Mouse (Mus musculus): ENCODE results near the gene Fat1.

Fat1 gene

DNA sequence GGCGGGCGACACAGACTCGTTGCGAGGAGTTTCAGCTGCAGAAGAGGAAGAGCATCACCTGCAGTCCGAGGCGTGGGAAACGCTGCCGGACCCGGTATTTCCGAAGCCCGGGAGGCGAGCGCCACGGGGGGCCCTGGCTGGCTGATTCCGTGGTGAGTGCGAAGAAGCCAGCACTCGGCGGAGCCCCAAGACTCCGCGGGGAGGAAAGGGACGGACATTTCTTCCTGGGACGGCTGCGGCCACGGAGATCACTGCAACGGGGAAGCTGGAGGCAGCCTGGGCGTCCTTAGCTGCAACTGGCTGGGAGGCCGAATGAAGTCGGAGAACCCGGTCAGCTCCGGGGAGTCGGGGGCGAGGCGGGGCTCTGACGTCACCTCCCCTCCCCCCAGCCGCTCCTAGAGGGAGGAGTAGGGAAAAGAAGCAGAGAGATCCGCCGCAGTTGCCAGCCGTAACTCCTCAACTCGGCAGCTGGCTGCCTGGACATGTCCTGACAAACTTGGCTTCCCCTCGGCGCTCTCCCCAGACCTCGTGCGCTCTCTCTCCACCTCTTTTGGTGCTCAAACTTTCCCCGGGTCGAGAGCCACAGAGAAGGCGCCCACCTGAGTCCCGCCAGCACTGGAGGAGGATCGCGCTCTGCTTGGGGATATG, at the start of gene Fat1:
Gene Fat1 (plus strand): TSS at position 598 of the 648 bp plus-strand sequence.
- DNase-seq (ENCODE audit: low spot score in 2 of 2): peak; percentile 90 to 93

GRCm38 (mm10) chr8:44894626-44895025, 40.6 kb upstream of the Fat1 start:
- DNase-seq (ENCODE audit: low spot score in 2 of 2): no peak

- DNase-seq (ENCODE audit: low spot score in 2 of 2): no peak
Observed at GRCm38 (mm10) chr8:44899575-44899991, 35.7 kb upstream of the Fat1 start.

GRCm38 (mm10) chr8:44911126-44911903, 23.9 kb upstream of the Fat1 start:
- DNase-seq (ENCODE audit: low spot score in 2 of 2): no peak

DNA sequence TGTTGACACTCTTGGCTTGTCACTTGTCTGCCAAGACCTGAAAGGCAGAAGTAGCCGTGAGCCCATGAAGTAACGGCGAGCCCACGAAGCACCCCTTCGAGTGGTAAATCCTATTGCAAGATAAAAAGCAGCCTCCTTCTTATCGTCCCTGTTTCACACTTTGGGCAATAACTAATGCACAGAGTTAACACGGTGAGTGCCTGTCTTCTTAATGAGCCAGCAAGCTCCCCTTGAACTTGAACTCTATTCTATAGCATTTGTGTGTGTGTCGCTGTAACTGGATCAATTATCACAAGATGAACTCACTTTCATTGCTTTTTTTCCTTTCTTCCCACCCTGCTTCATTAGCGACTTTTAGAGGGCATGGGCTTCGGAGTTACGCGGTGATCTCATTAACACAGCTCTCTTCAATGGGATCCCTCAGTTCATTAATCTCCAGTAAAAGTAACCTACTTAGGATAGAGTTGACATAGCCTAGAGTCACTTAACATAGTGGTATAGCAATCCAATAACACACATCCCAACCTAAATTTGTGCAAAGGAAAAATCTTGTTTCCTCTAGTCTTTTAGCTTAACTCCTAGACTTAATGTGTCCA, 15.7 kb upstream of the Fat1 start:
- no peak for DNase-seq (ENCODE audit: low spot score in 2 of 2)

DNA sequence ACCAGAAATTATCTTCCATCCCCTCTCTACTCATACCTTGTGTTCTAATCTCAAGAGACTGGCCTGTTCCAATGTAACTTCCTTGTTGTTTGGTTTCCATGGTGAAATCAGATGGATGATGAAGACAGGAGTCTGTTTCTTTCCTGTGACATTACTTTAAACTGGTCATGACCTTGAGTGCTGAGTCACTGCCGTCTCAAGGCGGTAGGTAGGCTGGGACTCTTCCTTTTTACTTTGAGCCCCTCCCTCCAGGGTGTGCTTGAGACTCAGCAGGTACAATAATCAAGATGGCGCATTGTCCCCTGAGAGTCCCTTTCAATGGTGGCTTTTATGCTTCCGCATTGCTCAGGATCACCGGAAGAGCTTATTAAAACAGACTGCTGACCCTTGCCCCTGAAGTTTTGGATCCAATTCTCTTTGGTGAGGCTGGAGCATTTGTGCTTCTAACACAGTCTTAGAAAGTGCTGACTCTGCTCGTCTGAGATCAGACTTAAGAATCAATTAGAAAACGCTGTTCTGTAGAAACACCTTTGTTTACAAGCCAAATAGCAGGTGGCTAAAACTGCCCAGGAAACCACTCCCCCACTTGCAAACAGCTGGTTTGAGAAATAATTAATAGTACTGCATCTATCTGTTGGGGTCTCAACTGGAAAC, 14.7 kb upstream of the Fat1 start:
- DNase-seq (ENCODE audit: low spot score in 2 of 2): no peak

- DNase-seq (ENCODE audit: low spot score in 2 of 2): no peak
Observed at GRCm38 (mm10) chr8:44924995-44925394, 10.3 kb upstream of the Fat1 start.

GRCm38 (mm10) chr8:44930058-44930457, 5.2 kb upstream of the Fat1 start:
- no peak for DNase-seq (ENCODE audit: low spot score in 2 of 2)

- DNase-seq (ENCODE audit: low spot score in 2 of 2): no peak
Observed at GRCm38 (mm10) chr8:44932546-44933342, 2.5 kb upstream of the Fat1 start.

DNA sequence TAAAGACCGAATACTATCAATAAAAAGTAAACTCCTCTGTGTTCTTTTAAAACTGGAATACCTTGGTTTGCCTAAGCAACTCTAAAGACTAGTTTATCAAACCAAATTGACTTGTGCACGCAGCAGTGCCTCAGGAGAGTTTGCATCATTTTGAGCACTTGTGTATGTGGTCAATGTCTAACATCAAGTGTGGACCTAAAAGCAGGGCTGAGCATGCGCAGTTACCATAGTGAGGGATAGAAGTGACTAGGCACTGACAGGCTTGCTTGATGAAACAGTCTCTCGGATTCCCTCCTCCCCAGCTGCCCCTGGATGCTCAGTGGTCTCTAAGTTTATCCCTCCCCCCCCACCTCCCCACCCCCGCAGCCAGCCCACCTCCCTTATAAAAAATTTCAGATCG, 1.8 kb upstream of the Fat1 start:
- DNase-seq (ENCODE audit: low spot score in 2 of 2): no peak

DNA sequence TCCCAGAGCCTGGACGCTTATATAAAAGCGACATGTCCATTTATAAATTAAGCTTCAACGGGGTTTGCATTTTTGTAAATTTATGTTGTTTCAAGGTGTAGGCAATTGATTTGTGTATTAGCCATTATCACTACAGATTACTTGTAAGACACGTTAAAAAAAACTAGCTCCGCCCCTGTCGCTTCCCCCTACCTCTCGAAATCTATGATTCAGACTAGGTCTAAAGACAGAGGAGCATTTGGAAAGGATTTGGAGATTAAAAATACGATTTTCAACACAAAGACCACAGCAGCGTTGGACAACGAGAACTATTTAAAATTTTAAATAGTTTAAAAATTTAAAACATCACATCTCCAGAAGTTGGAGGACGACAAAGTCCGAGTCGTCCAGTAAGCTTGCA, 831 bp upstream of the Fat1 start:
- DNase-seq (ENCODE audit: low spot score in 2 of 2): no peak

GRCm38 (mm10) chr8:44935741-44936140, 494 bp downstream of the Fat1 start:
- peak; percentile 77 to 84 for DNase-seq (ENCODE audit: low spot score in 2 of 2)

GRCm38 (mm10) chr8:44936481-44936961, 1.3 kb downstream of the Fat1 start:
- no peak for DNase-seq (ENCODE audit: low spot score in 2 of 2)

DNA sequence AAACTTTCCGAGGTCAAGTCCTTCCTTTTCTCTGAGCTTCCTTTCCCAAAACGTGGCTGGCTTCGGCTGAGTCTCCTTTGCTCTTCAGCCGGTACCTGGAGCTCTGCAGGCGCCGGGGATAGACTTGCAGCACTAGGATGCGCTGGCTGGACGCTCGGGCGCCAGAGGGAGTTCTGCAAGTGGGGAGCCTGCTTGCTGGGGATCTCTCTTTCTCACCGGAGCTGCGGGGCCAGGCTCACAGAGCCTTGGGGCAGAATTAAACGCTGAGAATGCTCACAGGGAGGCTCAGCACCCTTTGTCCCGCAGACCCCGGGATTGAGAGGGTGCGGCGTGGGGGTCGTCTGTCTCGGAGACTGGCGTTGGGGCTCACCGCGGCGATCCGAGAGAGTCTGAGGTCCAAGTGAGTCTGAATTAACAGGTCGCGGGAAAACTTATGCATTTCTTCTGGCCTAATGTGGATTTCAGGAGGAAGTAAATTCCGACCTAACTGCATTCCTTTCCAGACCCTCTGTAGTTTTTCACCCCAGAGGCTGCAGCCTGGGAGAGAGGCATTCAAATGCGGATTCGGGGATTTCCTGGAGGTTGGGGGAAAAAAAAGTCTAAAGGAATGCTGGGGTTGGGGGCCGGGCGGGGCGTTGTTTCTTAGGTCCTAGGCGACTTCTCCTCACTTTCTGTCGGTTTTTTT, 2.0 kb downstream of the Fat1 start:
- DNase-seq (ENCODE audit: low spot score in 2 of 2): peak; percentile 48 to 73

DNA sequence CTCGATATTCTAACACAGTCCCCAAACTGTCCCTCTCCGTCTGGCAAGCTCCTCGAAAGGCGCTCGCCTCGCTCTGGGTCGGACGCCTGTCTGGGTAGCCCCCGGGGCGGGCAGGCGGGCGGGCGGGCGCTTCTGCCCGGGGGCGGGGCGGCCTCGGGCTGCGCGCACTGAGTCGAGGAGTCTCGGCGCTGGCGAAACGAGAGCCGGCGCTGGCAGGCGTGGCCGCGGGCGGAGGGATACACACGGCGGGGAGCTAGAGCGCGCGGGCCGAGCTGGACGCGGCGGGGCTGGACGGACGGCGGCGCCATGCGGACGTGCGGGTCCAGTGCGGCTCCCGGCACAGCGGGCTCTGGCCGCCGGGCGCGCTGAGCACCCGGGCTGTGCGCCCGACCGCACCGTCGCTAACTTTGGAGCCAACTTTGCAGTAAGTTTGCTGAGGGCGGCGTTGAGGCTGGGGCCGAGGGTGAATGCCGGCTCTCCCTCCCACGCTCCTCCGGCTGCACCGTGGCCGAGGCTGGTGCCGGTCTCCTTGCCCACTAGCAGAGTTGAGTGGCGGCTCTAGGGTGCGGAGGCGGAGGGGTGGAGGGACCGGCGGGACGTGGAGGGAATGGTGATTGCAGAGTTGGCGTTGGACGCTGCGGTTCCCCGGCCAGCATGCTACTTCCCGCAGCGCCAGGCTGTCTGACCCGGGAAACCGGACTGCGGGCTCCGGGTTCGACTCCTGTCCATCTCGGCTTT, 2.8 kb downstream of the Fat1 start:
- peak; percentile 94 to 96 for DNase-seq (ENCODE audit: low spot score in 2 of 2)

DNA sequence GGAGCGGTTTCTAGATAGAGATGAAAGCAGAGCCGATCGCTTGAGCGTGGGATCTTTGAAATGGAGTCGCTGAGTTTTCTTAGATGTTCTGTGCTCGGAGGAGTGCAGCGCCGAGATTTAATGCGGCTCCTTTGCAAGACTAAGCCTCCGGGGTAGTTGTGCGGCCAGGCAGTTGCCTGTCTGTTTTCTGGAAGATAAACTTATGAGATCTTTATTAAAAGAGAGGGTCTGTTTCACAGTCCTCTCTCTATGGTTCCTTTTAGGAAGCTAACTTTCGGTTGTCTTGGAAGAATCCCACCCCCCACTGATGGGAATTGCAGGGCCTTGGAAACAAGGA, 3.4 kb downstream of the Fat1 start:
- no peak for DNase-seq (ENCODE audit: low spot score in 2 of 2)

DNA sequence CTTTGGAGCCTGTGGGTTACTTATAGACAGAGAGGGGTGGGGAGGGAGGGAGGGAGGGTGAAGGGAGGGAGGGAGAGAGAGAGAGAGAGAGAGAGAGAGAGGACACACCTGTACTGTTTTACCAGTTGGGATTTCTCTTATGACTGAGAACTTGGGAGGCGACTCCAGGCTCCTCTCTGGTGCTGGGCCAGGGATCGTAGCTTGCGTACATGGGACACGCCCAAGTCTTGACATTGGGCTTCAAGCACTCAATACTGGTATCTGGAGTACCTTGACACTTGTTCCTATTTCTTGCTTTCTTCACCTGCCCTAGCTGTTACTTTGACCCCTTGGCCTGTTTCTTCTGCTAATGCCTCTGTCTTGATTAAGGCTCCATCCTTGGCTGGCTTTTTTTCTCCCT, 10.3 kb downstream of the Fat1 start:
- no peak for DNase-seq (ENCODE audit: low spot score in 2 of 2)

DNA sequence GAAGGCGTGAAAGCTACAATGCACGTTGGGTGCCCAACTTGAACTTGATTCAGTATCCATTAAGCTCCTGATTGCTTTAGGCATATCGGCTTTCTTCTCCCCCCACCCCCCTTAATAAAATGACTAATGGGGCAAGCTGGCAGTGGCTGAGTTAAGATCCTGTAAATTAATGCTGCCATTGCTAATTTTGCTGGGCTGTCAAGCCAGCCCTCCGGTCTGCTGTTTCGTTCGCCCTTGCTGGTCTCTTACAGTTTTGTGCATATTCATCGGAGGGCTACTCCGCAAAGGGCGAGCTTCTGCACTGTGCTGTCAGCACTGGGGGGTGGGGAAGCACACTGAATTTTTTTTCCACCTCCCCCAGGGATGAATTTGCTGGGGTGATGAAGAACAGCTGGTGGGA, 13.3 kb downstream of the Fat1 start:
- no peak for DNase-seq (ENCODE audit: low spot score in 2 of 2)

DNA sequence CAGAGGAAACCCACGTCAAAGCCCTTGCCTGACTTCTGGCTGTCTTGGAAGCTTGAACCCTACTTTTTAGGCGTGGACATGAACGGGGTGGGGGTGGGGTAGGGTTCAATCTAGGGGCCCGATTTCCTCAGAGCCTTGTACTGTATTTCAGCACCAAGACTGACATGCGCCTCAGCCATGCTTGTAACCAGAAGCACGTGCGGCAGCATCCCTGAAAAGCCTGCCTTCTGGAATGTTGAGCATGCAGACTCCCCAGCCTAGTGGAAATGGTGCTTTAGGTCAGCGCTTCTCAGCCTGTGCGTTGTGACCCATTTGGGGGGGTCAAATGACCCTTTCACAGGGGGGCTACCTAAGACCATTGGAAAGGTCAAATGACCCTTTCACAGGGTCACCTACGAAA, 25.2 kb downstream of the Fat1 start:
- DNase-seq (ENCODE audit: low spot score in 2 of 2): no peak

GRCm38 (mm10) chr8:44960906-44961305, 25.7 kb downstream of the Fat1 start:
- DNase-seq (ENCODE audit: low spot score in 2 of 2): no peak

Measured in urinary bladder, postnatal 4 days (tissue).